Mouse (Mus musculus): ENCODE results near the gene Tuba1a. TPM values are rescaled to one million over a fixed set of nuclear protein-coding genes. Genes with fewer than 3 reads are reported as not detected.
"Not testable (repeated sequence)": the region's sequence is repeated elsewhere in the genome, so short reads cannot be mapped to it uniquely, and the experiment has no call there.

Gene Tuba1a
- total RNA-seq, 2 experiments from 2014 or later = 1,021 to 1,172 TPM

- no peak for DNase-seq (ENCODE audit: extremely low spot score in 1 of 2, low spot score in 1 of 2)
Measured at GRCm38 (mm10) chr15:98985982-98986715, 32.6 kb upstream of the Tuba1a start.

DNA sequence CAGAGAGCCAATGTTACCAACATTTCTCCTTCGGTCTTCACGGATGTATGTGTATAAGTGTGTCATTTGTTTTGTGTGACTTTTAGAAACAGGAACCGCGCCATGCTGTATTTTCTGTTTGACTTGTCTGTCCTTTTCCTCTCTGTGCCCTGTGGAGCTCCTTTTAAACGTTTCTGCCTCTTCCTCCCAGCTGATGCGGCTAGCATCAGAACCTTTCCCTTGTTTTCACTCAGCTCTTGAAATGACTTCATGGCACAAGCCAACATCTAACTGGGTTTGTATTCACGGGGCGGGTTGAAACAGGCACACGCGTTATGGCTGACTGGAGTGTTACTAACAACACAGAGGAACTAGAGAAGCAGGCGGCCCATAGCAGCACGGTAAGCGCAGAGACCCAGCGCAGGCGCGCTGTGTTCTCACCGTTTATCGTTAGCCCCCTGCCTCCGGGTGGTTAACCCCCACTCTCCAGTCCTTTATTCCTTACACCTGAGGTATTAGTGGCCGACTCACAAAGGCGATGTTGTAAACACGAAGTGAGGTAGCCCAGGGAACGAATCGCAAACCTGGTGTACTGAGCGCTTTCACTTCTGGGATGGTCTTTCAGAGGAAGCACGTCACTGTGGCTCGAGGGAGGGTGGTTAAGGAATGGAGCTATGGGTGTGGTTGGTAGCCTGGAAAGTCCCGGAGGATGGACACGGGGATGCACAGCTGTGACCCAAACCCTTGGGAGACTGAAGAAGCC is 31.9 kb upstream of the Tuba1a start:
- DNase-seq (ENCODE audit: extremely low spot score in 1 of 2, low spot score in 1 of 2) = peak; percentile 59 to 70

GRCm38 (mm10) chr15:98984681-98985080 is 31.2 kb upstream of the Tuba1a start:
- DNase-seq (ENCODE audit: extremely low spot score in 1 of 2, low spot score in 1 of 2) = no peak

GRCm38 (mm10) chr15:98983431-98984081 is 30.1 kb upstream of the Tuba1a start:
- no peak for DNase-seq (ENCODE audit: extremely low spot score in 1 of 2, low spot score in 1 of 2)

- DNase-seq (ENCODE audit: extremely low spot score in 1 of 2, low spot score in 1 of 2) = no peak
Measured at GRCm38 (mm10) chr15:98982100-98982499, 28.6 kb upstream of the Tuba1a start.

DNA sequence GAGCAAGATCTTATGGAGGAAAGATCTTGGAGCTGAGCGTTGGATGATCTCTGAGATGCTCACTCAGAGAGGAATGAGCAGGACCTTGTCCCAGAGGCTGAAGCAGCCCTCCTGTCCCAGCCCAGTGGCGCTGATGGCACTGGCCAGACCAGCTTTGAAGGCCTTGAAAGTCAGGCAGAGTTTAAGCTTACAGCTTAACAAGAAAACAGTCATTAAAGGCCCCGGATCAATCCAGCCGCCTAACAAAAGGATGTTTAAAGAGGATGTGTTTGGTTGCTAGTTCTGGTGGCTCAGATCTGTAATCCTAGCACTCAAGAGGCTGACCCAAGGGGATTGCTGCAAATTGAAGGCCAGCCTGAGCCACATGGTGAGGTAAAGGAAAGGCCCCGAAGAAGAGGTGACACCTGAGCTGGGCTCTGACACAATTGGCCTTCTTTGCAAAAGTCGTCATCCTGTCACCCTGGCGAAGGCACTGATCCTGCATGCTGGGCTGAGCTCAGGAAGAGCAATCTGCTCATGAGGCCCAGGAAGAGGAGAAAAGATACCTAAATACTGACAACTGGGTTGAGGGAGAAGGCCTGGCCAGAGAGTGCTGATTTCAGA is 26.6 kb upstream of the Tuba1a start:
- no peak for DNase-seq (ENCODE audit: extremely low spot score in 1 of 2, low spot score in 1 of 2)

DNA sequence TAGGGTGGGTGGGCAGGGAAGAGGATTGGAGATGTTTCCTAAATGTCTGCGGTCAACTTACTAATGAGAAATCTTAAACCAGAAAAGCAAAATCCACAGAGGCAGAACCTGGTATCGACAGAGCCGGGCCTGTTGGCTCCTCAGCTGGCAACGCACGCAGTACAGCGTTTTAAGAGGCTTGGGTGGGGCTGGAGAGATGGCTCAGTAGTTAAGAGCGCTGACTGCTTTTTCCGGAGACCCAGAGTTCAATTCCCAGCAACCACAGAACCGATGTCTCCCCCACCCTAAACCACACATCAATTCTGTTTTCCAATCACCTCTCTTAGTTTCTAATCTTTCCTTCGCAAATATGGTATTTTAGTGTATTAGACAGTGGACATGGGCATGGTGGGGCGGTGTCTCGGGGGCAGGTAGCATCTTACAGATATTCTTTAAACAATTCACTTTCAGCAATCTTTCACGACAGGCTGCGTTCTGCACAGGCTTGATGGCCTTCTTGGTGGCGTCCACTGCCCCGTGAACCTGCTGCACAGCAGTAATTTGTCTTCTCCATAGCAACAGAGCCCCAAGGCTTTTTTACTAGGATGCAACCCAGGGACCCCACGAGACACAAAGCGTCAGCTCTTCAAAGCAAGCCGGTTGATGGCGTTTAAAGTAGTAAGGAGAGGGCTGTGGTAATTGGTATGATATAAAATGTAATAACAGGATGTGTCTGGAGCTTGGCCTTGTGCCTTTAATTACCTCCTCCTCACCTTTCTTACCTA is 25.1 kb upstream of the Tuba1a start:
- no peak for DNase-seq (ENCODE audit: extremely low spot score in 1 of 2, low spot score in 1 of 2)

DNA sequence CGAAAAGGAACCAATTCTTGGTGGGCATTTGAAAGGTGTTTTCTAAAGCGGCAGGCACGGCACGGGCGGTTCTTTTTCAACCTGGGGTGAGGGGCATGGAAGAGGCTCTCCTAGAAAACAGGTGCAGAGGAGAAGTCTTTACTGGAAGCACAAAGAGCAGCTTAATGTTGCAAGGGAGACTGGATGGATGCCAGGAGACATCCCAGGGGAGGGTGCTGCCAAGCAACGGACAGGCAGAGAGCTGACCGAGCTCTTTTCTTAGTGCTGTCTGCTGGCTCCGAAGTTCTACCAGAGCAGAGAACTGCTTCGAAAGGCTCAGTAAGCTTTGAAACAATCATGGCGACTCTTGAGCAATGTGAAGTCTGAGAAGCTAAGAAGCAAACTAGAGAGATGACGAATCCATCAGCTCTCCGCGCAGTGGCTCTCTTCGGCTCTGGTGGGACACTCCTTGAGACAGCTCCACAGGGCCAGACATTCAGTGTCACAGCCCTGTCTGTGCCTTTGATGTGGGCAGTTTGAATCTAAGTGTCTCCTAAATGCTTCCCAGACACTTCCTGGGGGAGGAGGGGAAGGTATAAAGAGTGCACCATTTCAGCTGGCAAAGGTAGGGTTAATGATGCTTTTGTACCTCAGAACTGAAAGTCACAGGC is 24.4 kb upstream of the Tuba1a start:
- DNase-seq (ENCODE audit: extremely low spot score in 1 of 2, low spot score in 1 of 2) = no peak

DNA sequence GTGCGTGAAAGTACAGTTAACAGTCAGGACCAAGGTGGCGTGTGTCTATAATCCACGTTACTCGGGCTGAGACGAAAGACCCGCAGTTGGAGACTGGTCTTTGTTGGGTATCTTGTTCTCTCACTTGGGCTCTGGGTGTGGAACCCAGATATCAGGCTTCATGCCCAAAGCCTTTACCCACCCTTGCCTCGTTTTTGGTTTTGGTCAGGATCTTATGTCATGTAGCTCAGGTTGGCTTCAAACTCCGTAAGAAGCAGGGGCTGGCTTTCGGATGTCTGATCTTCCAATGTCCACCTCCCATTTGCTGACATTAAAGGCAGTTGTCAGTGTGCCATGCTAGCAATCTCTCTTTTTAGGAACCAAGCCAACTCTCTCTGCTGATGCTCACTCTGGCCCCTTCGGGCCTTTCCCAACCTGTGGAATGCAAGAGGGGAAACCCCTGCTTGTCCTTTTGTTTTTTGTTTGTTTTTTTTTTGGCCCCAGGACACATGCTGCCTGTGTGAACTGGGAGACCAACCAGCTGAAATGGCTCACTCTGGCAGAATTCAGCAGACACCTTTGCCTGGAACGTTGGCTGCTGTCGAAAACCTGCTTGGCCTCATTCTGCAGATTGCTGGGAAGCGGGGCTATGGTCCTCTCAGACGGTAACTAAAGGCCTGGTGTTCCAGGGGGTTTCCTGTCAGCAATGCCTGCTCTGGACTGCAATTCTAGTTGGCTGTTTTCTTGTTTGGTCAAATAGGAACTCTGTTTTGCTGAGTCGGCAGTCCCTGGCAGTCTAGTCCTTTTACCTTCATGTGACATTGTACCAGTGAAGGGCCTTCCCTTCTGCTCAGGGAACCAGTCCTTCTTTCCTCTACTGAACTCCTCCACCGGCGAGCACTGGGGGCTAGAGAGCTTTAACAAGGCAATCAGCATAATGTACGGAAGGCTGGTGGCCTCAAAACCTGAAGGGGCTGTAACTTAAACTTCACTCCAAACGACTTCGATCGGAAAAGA is 23.6 kb upstream of the Tuba1a start:
- DNase-seq (ENCODE audit: extremely low spot score in 1 of 2, low spot score in 1 of 2) = no peak

DNA sequence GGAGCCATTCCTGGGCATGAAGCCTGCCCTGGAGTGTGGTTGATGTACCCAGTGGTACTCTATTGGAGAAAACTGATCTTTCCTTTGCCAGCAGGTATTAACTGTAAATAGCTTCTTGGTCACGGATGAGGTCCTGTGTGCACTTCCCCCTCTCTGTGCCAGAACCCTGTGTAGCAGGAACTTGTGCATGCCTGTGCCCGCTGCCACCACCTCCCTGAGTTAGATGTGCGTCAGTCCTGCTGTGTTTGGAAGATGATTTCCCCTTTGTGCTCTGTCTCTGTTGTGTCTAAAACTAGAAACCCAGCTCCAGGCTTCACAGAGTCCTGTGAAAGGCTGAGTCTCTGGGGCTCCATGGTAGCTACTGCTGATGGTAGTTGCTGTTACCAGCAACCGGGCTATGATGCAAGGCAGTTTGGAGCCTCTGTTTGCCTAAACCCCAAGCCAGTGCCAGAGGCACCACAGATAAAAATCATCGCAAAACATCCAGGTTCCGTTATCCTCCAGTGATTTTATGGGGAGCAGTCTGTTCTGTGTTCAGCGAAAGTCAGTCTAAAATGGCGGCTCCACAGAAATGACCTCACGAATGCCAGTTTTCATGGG is 19.6 kb upstream of the Tuba1a start:
- DNase-seq (ENCODE audit: extremely low spot score in 1 of 2, low spot score in 1 of 2) = no peak

DNA sequence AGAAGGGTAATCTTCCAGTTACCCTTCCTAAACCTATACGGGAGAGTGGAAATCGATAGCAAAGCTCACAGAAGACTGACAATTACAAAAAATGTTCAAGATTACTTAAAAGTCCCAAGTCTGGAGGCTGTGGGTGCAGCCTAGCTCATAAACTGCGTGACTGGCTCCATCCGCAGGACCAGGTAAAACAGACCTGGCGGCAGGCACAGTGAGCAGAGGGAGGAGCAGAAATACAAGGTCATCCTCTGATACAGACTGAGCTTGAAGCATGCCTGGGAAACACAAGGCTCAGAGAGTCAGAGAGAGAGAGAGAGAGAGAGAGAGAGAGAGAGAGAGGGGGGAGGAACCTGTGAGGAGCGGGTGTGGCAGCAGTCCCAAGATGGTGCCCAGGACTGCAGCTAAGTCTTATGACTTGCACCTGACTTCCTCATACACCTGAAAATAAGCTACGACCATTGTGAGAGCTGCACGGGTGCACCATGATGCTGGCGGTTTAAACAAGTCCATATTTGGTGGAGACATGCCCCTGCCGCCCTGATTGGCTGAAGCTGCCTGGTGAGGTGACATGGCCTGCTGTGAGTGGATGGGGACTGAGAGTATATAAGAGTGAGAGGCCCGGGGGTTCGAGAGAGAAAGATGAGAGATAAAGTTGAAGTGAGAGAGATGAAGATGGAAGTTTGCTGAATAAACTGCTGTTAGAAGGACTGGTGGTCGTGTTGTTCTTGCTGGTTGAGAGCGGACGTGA is 18.2 kb upstream of the Tuba1a start:
- DNase-seq (ENCODE audit: extremely low spot score in 1 of 2, low spot score in 1 of 2) = not testable (repeated sequence)

- no peak for DNase-seq (ENCODE audit: extremely low spot score in 1 of 2, low spot score in 1 of 2)
Measured at GRCm38 (mm10) chr15:98971111-98971510, 17.6 kb upstream of the Tuba1a start.

- DNase-seq (ENCODE audit: extremely low spot score in 1 of 2, low spot score in 1 of 2) = no peak
Measured at GRCm38 (mm10) chr15:98969372-98970101, 16.0 kb upstream of the Tuba1a start.

GRCm38 (mm10) chr15:98968701-98969371 is 15.3 kb upstream of the Tuba1a start:
- no peak for DNase-seq (ENCODE audit: extremely low spot score in 1 of 2, low spot score in 1 of 2)

DNA sequence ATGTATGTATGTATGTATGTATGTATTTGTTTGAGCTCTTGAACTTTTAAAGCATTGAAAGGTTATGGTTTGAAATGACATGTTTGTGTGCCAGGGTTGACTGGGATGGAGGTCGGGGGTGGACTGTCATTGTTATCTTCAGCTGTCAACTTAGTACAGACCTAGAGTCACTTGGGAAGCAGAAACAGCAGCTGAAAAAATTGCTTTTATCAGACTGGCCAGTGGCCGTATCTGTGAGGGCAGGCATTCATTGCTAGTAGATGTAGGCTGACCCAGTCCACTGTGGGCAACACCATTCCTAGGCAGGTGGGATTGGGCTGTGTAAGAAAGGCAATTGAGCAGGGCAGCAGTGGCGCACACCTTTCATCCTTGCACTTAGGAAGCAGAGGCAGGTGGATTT is 6.0 kb upstream of the Tuba1a start:
- DNase-seq (ENCODE audit: extremely low spot score in 1 of 2, low spot score in 1 of 2) = no peak

DNA sequence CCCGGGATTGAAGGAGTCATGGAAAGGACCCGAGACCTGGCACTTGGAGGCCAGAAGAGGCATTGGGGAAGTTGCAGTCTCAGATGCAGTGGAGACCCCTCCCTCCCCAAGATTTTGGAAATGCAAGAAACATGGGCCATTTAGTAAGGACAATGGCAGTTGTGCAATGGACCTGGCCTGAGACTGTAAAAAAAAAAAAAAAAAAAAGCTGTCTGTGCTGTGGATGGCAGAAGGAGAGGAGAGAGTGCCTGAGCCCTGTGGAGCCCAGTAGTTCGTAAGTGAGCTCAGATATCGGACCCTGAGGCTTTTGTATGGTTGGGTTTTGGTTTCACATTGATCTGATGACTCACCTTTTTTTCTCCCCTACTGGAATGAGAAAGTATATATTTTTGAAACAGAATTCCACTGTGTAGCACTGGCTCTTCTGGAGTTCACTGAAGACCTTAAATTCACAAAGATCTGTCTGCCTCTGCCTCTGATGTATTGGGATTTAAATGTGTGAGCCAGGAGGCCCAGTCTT is 5.5 kb upstream of the Tuba1a start:
- DNase-seq (ENCODE audit: extremely low spot score in 1 of 2, low spot score in 1 of 2) = no peak

Measured in layer of hippocampus, postnatal 25 days (tissue).